Mouse (Mus musculus) central nervous system, embryonic 14 days (tissue): ENCODE results near the gene Lpcat3. TPM values are rescaled to one million over a fixed set of nuclear protein-coding genes. Genes with fewer than 3 reads are reported as not detected.

Source experiments
- polyA plus RNA-seq: library from polyadenylated mRNA; depleted of rRNA; stranded (reverse); fragments of >200 nt; gene quantifications from 2 replicates; pipeline ENCODE4 v1.2.3, GENCODE M21; 2012; rRNA removed

The Lpcat3 gene
- 53.8 and 63.1 TPM in 2 replicates for polyA plus RNA-seq

GRCm38 (mm10) chr6:124662477-124663423 is at the start of gene Lpcat3:
Gene Lpcat3, plus strand, starts transcription at chr6:124663027.

DNA sequence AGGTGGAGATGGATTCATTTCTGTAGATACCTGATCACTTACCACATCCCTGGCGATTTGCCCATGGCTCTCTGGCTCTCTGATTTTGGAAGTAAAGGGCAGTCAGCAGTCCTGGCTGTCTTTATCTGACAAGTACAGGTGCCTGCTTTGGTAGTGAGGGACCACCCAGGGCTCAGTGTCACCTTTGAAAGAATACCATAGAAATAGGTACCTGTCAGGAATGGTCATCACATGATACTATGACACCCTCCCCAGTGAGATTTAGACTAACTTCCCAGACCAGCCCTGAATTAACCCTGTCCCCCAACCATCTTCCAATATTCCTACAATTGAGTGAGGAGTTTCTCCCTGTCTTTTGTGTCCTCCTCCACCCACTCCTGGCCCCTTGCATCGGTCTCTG is 26.8 kb upstream of the Lpcat3 start, which contains the start of gene C1s2:
TSS of gene C1s2 (minus strand) at position 101 of the 400 bp plus-strand sequence.

GRCm38 (mm10) chr6:124711824-124712782 is 49.3 kb downstream of the Lpcat3 start, which contains the start of the genes Emg1 and Phb2:
Gene Emg1, minus strand, starts transcription at chr6:124712178.
Gene Phb2, plus strand, starts transcription at chr6:124712336.

GRCm38 (mm10) chr6:124738511-124739023 is 75.7 kb downstream of the Lpcat3 start, which contains the start of gene Ptpn6:
Gene Ptpn6, minus strand, starts transcription at chr6:124738714.

GRCm38 (mm10) chr6:124740888-124741761 is 78.3 kb downstream of the Lpcat3 start, which contains the start of gene Grcc10:
Gene Grcc10, minus strand, starts transcription at chr6:124741374.

Other genes with a start within 250 kb of the Lpcat3 start
- 86.2 and 93.2 TPM in 2 replicates for gene Pex5, start 248.0 kb upstream of the Lpcat3 start, polyA plus RNA-seq
- gene Clstn3, start 198.2 kb upstream of the Lpcat3 start, polyA plus RNA-seq: 60.9 and 64.3 TPM in 2 replicates
- gene C1rl, start 169.9 kb upstream of the Lpcat3 start, polyA plus RNA-seq: 0.09 and 0.10 TPM in 2 replicates
- 0.33 and 0.93 TPM in 2 replicates for gene C1ra, start 150.6 kb upstream of the Lpcat3 start, polyA plus RNA-seq
- gene C1s1, start 120.7 kb upstream of the Lpcat3 start, polyA plus RNA-seq: 1.3 and 2.9 TPM in 2 replicates
- gene C1rb, start 92.7 kb upstream of the Lpcat3 start, polyA plus RNA-seq: not detected in 2 replicates
- gene C1s2, start 26.9 kb upstream of the Lpcat3 start, polyA plus RNA-seq: 0.34 and 0.44 TPM in 2 replicates
- gene Emg1, start 49.2 kb downstream of the Lpcat3 start, polyA plus RNA-seq: 134 and 145 TPM in 2 replicates
- 171 and 179 TPM in 2 replicates for gene Phb2, start 49.3 kb downstream of the Lpcat3 start, polyA plus RNA-seq
- gene Ptpn6, start 75.7 kb downstream of the Lpcat3 start, polyA plus RNA-seq: 5.3 and 6.1 TPM in 2 replicates
- gene Grcc10, start 78.3 kb downstream of the Lpcat3 start, polyA plus RNA-seq: 499 and 546 TPM in 2 replicates
- not detected in 2 replicates for gene Gm45234, start 93.0 kb downstream of the Lpcat3 start, polyA plus RNA-seq
- gene Atn1, start 93.5 kb downstream of the Lpcat3 start, polyA plus RNA-seq: 77.8 and 103 TPM in 2 replicates
- gene Eno2, start 106.6 kb downstream of the Lpcat3 start, polyA plus RNA-seq: 56.4 and 62.0 TPM in 2 replicates
- gene Lrrc23, start 116.7 kb downstream of the Lpcat3 start, polyA plus RNA-seq: 9.0 and 9.4 TPM in 2 replicates
- 5.4 and 8.0 TPM in 2 replicates for gene Spsb2, start 145.6 kb downstream of the Lpcat3 start, polyA plus RNA-seq
- 409 and 429 TPM in 2 replicates for gene Tpi1, start 151.3 kb downstream of the Lpcat3 start, polyA plus RNA-seq
- 138 and 145 TPM in 2 replicates for gene Usp5, start 166.5 kb downstream of the Lpcat3 start, polyA plus RNA-seq
- gene Cdca3, start 166.5 kb downstream of the Lpcat3 start, polyA plus RNA-seq: 76.7 and 102 TPM in 2 replicates
- gene Gnb3, start 177.2 kb downstream of the Lpcat3 start, polyA plus RNA-seq: 2.1 and 2.5 TPM in 2 replicates
- 143 and 182 TPM in 2 replicates for gene P3h3, start 194.7 kb downstream of the Lpcat3 start, polyA plus RNA-seq
- gene Gpr162, start 201.0 kb downstream of the Lpcat3 start, polyA plus RNA-seq: 72.7 and 75.1 TPM in 2 replicates
- gene Cd4, start 225.2 kb downstream of the Lpcat3 start, polyA plus RNA-seq: 0.18 and 0.20 TPM in 2 replicates
- gene Lag3, start 248.7 kb downstream of the Lpcat3 start, polyA plus RNA-seq: 4.0 and 4.2 TPM in 2 replicates